In genomic region chr13:60308062-60308801, GRCm38 (mm10) we compare ENCODE assay signal across 9 mouse cellular contexts.
A peak's percentile ranks its signal among the peaks of the same experiment; 100 is the strongest.
DNase-seq lines count a peak whose midpoint lies in the region; ATAC-seq lines count a peak whose summit lies in the region.
"Had no signal": no experiment of that assay in that cellular context is flagged by ENCODE, and none has a peak within 500 bp of the region (broad histone marks: within the 10 kb centered on the region; RNA-seq: fewer than 3 reads in every experiment).

No protein-coding gene starts in this region.

- H3K4me3 ChIP-seq in limb, embryonic 13.5 days = no peak overlapping the region

- DNase-seq in urinary bladder, postnatal 4 days (ENCODE audit: low spot score in 2 of 2) = peak; percentile 60 to 64
- DNase-seq in urinary bladder, adult 2 months (ENCODE audit: low spot score) = no peak
- peak; percentile 67 for DNase-seq in heart, postnatal 4 days
- DNase-seq in frontal cortex, postnatal 10 days (ENCODE audit: low spot score in 2 of 2) = no peak
- DNase-seq in layer of hippocampus, adult 9-10 months (ENCODE audit: low spot score) = no peak
- no peak for DNase-seq in thymus, postnatal 25 days

- H3K9me3 ChIP-seq in limb, embryonic 13.5 days = no peaks in the 10 kb centered on the region

- peak overlapping the region; percentile 38 for H3K4me2 ChIP-seq in limb, embryonic 13.5 days (replicated peaks)

- peak overlapping the region; percentile 79 for H3K27ac ChIP-seq in limb, embryonic 13.5 days

- peak; percentile 91 for ATAC-seq in limb, embryonic 13.5 days (ENCODE audit: low FRiP score, low read depth)
- no peak for ATAC-seq in inflammation-experienced regulatory T-cells, adult 6 months
- ATAC-seq: Patski had no signal

- WGBS in limb, embryonic 13.5 days = 29% methylated on average over 13 of the region's 13 CpGs

- no peaks in the 10 kb centered on the region for H3K27me3 ChIP-seq in limb, embryonic 13.5 days
- H3K27me3 ChIP-seq: Patski had no signal

- no peak overlapping the region for H3K9ac ChIP-seq in limb, embryonic 13.5 days

- H3K4me1 ChIP-seq in limb, embryonic 13.5 days = peaks cover 31% of the 10 kb centered on the region

- H3K36me3 ChIP-seq in limb, embryonic 13.5 days = no peaks in the 10 kb centered on the region

Comparison
In these comparisons a context has a peak if more than half of its experiments do, and no peak if none do; other contexts are left out.
1. DNase-seq: peak in urinary bladder, postnatal 4 days (2 of 2) and heart, postnatal 4 days (single experiment); none in urinary bladder, adult 2 months (single experiment), frontal cortex, postnatal 10 days (0 of 2), layer of hippocampus, adult 9-10 months (single experiment) and thymus, postnatal 25 days (single experiment).